Mouse (Mus musculus) lung, postnatal 0 days (tissue): ENCODE results near the gene Fndc3b. TPM values are rescaled to one million over a fixed set of nuclear protein-coding genes. Genes with fewer than 3 reads are reported as not detected.

ENCODE experiments used
- ATAC-seq: fragments of 200-750 bp; cut with Nextera tagmentation; 2 replicates; pipeline ENCODE4 v1.8.0; 2017; ENCODE audit warnings: moderate library complexity
- DNase-seq: peaks from one replicate; pipeline ENCODE4 v3.0.0-alpha.2; 2016; ENCODE audit warnings: low spot score
- H3K27ac ChIP-seq: fragments of 300-500 bp; sonication (generic); 2 replicates; pipeline ENCODE4 v1.5.1; 2014; ENCODE audit warnings: antibody characterized with exemption, mild to moderate bottlenecking, low read length, mixed read lengths
- H3K27me3 ChIP-seq: fragments of 300-500 bp; sonication (generic); replicated peaks from 2 replicates; pipeline ENCODE4 v1.6.1; 2014; ENCODE audit warnings: low read length, mixed read lengths; ENCODE audit not compliant: insufficient read depth
- H3K36me3 ChIP-seq: fragments of 300-500 bp; sonication (generic); 2 replicates; pipeline ENCODE4 v1.6.1; 2014; ENCODE audit warnings: low read length, mixed read lengths; ENCODE audit not compliant: insufficient read depth
- H3K4me1 ChIP-seq: fragments of 300-500 bp; sonication (generic); 2 replicates; pipeline ENCODE4 v1.6.1; 2014; ENCODE audit warnings: antibody characterized with exemption, low read depth, low read length, mixed read lengths; ENCODE audit not compliant: insufficient read depth
- H3K4me2 ChIP-seq: fragments of 300-500 bp; sonication (generic); replicated peaks from 2 replicates; pipeline ENCODE4 v1.6.1; 2014; ENCODE audit warnings: low read depth, mild to moderate bottlenecking, low read length, moderate library complexity, mixed read lengths
- H3K4me3 ChIP-seq: fragments of 300-500 bp; sonication (generic); 2 replicates; pipeline ENCODE4 v1.5.1; 2014; ENCODE audit warnings: low read depth, low read length
- H3K9ac ChIP-seq: fragments of 300-500 bp; sonication (generic); replicated peaks from 2 replicates; pipeline ENCODE4 v1.6.1; 2014; ENCODE audit warnings: low read depth, mild to moderate bottlenecking
- H3K9me3 ChIP-seq: fragments of 300-500 bp; sonication (generic); 2 replicates; pipeline ENCODE4 v1.6.1; 2016; ENCODE audit warnings: low read length, mixed read lengths
- CTCF ChIP-seq: IDR thresholded peaks from 2 replicates; pipeline ENCODE4 v1.5.1; 2016; ENCODE audit warnings: antibody characterized with exemption, mild to moderate bottlenecking
- EP300 ChIP-seq: IDR thresholded peaks from 2 replicates; pipeline ENCODE4 v1.6.1; 2016; ENCODE audit warnings: antibody characterized with exemption, mild to moderate bottlenecking, control low read depth
- WGBS: fragments of 180-500 bp; shearing (Covaris S2); extraction: QIAGEN DNeasy Blood & Tissue Kit; methylation state at CpG from one replicate; pipeline ENCODE4 v1.1.7; 2014; 5-methylcytosine and 5-hydroxymethylcytosine counted together
- polyA plus RNA-seq: library from polyadenylated mRNA; unstranded; fragments of >200 nt; fragmentation: Nextera tagmentation; extraction: Ambion mirVana; gene quantifications from 2 replicates; pipeline ENCODE4 v1.2.1, GENCODE M21; 2015

The Fndc3b gene
- polyA plus RNA-seq, 1 experiment from 2014 or later = 28.5 TPM

GRCm38 (mm10) chr3:27489550-27489949 is 221.6 kb downstream of the Fndc3b start:
- Histone ChIP-seq H3K27ac (no peak overlapping the region), H3K9ac (no peak overlapping the region), H3K36me3 (peaks cover 16% of the 10 kb centered on the region; the same call in 1 of the 2 replicates), H3K4me3 (no peak overlapping the region), H3K4me2 (no peak overlapping the region), H3K27me3 (no peaks in the 10 kb centered on the region), H3K4me1 (no peaks in the 10 kb centered on the region), H3K9me3 (no peaks in the 10 kb centered on the region)
- DNase-seq (no peak), ATAC-seq (no peak)
- 80% methylated on average over 6 of the region's 6 CpGs for WGBS
- TF ChIP-seq CTCF = no peak

- Histone ChIP-seq H3K9me3 (no peaks in the 10 kb centered on the region), H3K9ac (no peak overlapping the region), H3K27ac (no peak overlapping the region), H3K4me2 (no peak overlapping the region), H3K4me3 (no peak overlapping the region), H3K27me3 (no peaks in the 10 kb centered on the region), H3K4me1 (no peaks in the 10 kb centered on the region), H3K36me3 (peaks cover 17% of the 10 kb centered on the region; the same call in 1 of the 2 replicates)
- no peak for DNase-seq
- TF ChIP-seq CTCF = no peak
- TF ChIP-seq EP300 = no peak
- no peak for ATAC-seq
- 92% methylated on average over 4 of the region's 4 CpGs for WGBS
Observed at GRCm38 (mm10) chr3:27485141-27485540, 226.0 kb downstream of the Fndc3b start.

DNA sequence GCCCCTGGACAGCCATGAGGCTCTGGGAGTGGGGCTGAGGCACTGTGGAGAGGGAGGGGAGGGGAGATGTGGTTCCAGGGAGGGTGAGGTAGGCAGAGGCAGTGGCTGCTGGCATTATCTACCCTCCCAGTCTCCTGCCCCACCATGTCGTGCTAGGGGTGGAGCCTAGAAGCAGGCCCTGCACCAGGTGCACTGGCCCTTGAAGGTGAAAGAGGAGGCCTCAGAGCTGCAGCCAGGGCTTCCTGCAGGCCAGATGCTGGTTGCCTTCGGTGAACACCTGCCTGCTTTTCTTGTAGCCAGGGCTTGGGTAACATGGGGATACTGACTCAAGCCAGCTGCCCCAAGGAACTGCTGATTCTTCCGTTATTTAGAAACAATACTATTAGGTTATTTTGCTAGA is 226.4 kb downstream of the Fndc3b start:
- H3K36me3 ChIP-seq = peaks cover 12% of the 10 kb centered on the region; the same call in 1 of the 2 replicates
- H3K9ac ChIP-seq = no peak overlapping the region

GRCm38 (mm10) chr3:27483762-27484161 is 227.3 kb downstream of the Fndc3b start:
- no peak overlapping the region for H3K4me2 ChIP-seq
- no peaks in the 10 kb centered on the region for H3K27me3 ChIP-seq
- ATAC-seq (peak; percentile 76), DNase-seq (peak; percentile 49)
- no peak overlapping the region for H3K9ac ChIP-seq
- WGBS = 67% methylated on average over 10 of the region's 10 CpGs
- peak overlapping the region; percentile 39; the same call in 1 of the 2 replicates for H3K27ac ChIP-seq
- H3K4me3 ChIP-seq = no peak overlapping the region
- TF ChIP-seq EP300 = no peak
- no peak for TF ChIP-seq CTCF
- H3K9me3 ChIP-seq = no peaks in the 10 kb centered on the region
- H3K4me1 ChIP-seq = no peaks in the 10 kb centered on the region
- peaks cover 10% of the 10 kb centered on the region; the same call in 1 of the 2 replicates for H3K36me3 ChIP-seq

More for the DNA sequence above, 226.4 kb downstream of the Fndc3b start:
- no peak for DNase-seq
- H3K27me3 ChIP-seq = no peaks in the 10 kb centered on the region
- WGBS = 72% methylated on average over 3 of the region's 3 CpGs
- no peaks in the 10 kb centered on the region for H3K4me1 ChIP-seq
- no peak overlapping the region for H3K27ac ChIP-seq
- H3K4me2 ChIP-seq = no peak overlapping the region
- H3K4me3 ChIP-seq = no peak overlapping the region
- ATAC-seq = 0 out of 2 replicates have a peak, but pooled peaks have one; percentile 8
- no peaks in the 10 kb centered on the region for H3K9me3 ChIP-seq
- TF ChIP-seq EP300 (no peak), CTCF (no peak)

GRCm38 (mm10) chr3:27483321-27483720 is 227.8 kb downstream of the Fndc3b start:
- no peak overlapping the region for H3K9ac ChIP-seq
- no peak overlapping the region for H3K4me2 ChIP-seq
- H3K4me3 ChIP-seq = no peak overlapping the region
- no peaks in the 10 kb centered on the region for H3K9me3 ChIP-seq
- no peak for TF ChIP-seq CTCF
- no peak for TF ChIP-seq EP300
- no peak for DNase-seq
- no peak for ATAC-seq
- no peaks in the 10 kb centered on the region for H3K27me3 ChIP-seq
- 72% methylated on average over 3 of the region's 3 CpGs for WGBS
- H3K36me3 ChIP-seq = peaks cover 10% of the 10 kb centered on the region; the same call in 1 of the 2 replicates
- H3K27ac ChIP-seq = peak overlapping the region; percentile 39
- no peaks in the 10 kb centered on the region for H3K4me1 ChIP-seq

DNA sequence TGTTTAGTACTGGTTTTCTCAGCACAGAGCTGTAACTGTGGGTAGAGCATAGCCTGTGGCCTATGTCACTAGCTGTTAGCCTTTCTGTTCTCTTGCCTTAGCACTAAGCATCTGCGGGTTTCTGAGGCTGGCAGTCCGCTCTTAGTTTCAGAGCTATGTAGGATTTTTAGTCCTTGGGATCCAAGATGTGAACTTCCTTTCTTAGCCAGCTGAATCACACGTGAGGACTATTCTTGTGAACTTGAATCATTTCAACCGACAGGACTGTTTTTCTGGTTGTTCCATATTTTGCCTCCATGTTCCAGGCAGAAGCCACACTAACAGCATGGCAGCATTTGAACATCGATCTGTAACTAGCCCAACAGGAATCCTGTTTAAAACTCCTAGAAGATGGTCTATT is 229.4 kb downstream of the Fndc3b start:
- ATAC-seq = no peak
- Histone ChIP-seq H3K27ac (no peak overlapping the region), H3K4me1 (no peaks in the 10 kb centered on the region), H3K27me3 (no peaks in the 10 kb centered on the region), H3K9me3 (no peaks in the 10 kb centered on the region), H3K4me2 (no peak overlapping the region), H3K36me3 (peaks cover 5% of the 10 kb centered on the region; the same call in 1 of the 2 replicates), H3K4me3 (no peak overlapping the region), H3K9ac (no peak overlapping the region)
- DNase-seq = no peak
- WGBS = 88% methylated on average over 5 of the region's 5 CpGs
- TF ChIP-seq CTCF (no peak), EP300 (no peak)

DNA sequence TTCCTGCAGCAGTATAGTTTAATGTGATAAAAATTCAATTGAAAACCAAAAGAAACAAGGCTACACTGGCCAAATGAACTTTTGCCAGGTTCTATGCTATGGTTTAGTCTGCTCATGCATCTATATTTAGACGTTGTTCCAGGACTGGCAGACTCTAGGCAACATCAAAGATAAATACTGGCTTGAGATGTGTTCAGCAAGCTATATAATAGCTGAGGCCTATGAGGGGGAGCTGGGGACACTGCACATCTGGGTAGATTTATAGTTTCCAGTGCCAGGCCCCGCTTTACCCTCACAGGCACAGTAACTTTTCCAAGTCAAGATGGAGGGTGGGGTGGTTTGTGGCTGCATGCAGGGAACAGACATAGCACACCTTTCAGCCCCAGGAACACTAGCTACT is 231.7 kb downstream of the Fndc3b start:
- H3K4me3 ChIP-seq = no peak overlapping the region
- H3K9ac ChIP-seq = no peak overlapping the region
- DNase-seq = no peak
- peak; percentile 34 for ATAC-seq
- 67% methylated on average over 2 of the region's 2 CpGs for WGBS
- no peak overlapping the region for H3K27ac ChIP-seq
- TF ChIP-seq CTCF (no peak), EP300 (no peak)
- no peaks in the 10 kb centered on the region for H3K9me3 ChIP-seq
- H3K27me3 ChIP-seq = no peaks in the 10 kb centered on the region
- peaks cover 5% of the 10 kb centered on the region; the same call in 1 of the 2 replicates for H3K36me3 ChIP-seq
- no peak overlapping the region for H3K4me2 ChIP-seq
- H3K4me1 ChIP-seq = no peaks in the 10 kb centered on the region
